Mouse (Mus musculus): ENCODE data around the gene Rbfox3.

The Rbfox3 gene

DNA sequence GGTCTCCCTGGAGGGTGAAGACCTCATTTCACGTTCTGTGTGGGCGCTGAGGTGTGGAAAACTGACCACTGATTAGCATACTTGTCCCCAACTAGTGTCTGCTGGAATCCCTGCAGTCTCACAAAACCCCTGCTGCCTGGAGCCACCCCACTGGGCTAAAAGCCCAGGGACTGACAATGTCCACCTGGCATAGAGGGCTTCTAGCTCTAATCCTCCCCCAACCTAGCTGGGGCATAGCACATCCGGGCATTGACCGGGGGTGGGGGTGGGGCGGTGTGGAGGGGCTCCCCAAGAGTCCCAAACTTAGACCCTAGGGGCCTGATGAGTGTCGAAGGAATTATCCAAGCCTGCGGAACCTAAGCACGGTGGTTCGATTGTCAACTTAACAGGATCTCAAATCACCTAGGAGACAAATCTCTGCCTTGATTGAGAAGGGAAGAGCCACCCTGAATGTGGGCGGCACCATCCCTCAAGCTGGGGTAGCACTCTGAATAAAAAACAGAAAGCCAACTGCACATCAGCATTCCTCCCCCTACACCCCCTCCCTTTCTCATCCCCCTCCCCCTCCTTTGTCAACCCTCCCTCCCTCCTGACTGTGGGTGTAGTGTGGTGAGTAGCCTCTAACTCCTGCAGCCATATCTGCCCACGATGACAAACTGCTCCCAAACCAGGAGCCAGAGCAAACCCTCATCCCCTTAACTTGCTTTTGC lies 29.5 kb downstream of the Rbfox3 start:
- DNase-seq (ENCODE audit: low read depth, low spot score) = no peak

DNA sequence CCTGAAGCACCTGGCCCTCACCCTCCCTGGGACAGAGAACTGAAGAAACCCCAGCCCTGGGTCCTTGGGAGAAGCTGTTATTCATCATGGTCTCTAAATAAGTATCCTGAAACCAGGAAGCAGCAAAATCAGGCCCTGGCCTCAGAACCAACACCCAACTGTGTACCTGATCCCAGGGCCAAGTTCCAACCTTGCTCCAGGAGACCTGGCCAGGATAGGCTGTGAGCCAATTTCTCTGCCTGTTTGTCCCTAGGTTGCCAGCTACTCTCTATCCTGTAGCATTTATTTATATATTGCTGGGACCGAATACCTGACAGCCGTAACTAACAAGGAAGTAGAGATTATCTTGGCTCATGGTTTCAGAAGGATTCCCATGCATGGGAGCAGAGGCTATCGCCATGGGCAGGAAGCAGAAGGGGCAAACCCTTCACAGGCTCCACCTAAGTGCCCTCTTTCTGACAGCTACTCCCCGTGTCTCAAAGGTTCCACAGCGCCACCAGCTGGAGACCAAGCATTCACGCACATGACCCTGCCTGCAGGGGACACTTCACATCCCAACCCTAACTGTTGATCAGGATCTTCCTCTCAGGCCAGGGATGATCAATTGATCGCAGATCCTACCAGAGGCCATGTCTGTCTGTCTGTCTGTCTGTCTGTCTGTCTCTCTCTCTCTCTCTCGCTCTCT lies 31.8 kb downstream of the Rbfox3 start:
- DNase-seq (ENCODE audit: low read depth, low spot score) = no peak

DNA sequence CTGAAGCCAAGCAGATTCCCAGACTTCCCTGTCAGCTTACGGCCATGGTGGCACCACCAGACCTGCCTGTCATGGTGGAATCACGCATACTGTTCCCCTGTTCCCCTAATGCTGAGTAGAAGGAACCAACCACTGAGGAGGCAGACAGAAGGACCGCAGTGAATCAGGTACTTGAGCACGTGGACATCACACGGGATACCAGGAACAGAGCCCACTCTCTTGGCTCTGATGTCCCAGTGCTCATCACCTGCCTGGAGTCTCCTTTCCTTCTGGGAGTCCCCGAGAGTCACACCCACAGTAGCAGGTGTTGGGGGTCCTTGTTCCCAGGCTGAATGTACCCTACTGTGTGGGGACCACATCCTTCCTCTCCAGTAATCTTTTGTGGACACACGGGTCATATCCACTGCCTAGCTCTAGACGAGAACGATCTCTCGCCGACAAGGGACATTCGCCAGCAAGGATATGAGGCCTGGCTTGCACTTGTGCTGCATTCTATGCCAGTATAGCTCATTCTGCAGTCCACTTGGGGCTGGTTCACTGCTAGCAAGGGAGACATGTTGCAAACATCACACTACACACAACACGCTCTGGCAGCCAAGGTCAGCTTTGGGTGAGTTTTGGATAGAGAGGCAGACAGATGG lies 32.7 kb downstream of the Rbfox3 start:
- DNase-seq (ENCODE audit: low read depth, low spot score) = no peak

DNA sequence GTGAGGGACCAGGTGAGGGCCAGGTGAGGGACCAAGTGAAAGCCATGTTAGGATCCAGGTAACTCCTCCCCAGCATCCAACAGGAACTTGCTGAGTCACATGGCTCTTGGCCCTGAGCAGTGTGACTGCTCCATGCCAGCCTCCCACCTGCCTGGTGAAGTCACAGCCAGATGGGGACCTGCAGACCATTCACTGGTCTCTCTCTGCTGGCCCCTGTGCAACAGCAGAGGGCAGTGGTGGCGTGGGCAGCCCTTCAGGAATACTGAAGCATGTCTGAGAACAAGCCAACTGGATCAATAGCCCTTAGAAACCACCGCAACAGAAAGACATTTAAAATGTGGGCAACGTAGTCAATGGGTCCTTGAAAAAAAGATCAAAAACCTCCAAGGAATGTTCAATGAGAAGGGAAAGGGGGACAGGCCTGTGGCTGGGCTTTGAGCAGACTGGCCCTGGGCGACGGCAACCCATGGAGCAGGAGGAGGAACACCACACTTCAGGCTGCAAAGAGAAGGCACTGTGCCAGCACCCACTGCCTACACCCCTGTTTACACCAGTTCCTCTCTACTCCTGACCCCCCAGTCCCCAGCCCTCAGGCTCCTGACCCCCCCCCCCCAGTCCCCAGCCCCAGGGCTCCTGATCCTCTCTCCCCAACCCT lies 36.0 kb downstream of the Rbfox3 start:
- no peak for DNase-seq (ENCODE audit: low read depth, low spot score)

DNA sequence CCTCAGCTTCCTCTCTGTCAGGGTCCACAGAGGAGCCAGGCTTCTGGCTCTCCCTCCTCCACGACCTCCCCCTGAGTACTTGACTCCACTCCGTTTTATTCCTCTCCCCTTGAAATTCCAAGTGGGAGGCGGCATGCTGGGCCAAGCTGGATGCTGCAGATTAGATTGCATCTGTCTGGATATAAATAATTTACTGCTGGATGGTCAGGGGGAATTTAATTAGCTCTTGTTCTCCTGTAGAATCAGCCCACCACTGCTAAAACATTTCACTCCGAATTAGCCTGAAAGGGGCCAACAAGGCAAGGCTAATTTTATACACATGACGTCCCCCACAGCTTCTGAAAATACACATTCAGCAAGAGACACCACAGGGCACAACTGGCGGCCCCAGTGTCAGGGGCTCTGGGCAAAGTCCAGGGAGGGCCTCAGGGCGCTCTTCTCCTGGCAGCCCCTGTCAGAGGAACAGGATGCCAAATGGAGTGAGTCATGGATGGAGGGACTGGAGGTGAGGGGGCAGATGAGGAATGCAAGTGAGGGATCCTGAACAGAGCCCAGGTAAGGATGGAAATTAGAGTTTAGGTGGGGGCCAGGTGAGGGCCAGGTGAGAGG lies 36.8 kb downstream of the Rbfox3 start:
- no peak for DNase-seq (ENCODE audit: low read depth, low spot score)

DNA sequence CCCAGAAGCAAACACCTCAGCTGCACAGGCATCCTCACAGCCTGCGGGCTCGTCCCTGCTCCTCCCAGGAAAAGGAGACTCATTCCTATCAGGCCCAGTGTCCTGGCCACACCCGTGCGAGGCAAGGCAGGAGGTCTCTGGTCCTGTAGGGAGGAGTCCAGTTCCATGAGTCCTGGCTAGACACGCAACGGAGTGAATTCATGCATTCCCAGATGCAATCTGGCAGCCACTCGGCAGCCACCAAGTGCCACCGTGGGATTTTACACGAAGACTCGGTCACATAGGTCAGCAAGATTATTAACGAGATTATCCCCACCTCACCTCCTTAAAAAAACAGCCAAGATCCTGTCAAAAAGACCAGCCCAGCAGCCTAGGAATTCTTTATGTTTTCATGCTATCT lies 37.4 kb downstream of the Rbfox3 start:
- no peak for DNase-seq (ENCODE audit: low read depth, low spot score)

DNA sequence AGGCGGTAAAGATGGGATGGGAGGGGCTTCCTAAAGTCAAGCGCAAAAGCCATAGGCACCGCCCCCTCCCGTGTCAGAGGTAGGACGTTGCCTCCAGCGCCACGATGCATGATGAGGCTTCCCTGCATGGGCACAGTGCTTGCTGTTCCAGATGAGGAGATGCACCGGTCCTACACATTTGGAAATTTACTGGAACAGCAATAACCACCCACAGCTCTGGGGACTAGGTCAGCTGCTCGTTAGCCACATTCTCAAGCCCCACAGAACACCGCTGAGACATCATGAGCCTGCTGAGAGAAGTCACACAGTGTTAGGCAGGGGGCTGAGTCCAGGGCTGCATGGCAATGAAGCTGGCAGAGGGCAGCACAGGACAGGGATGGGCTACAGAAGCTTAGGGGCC lies 39.9 kb downstream of the Rbfox3 start:
- DNase-seq (ENCODE audit: low read depth, low spot score) = no peak

DNA sequence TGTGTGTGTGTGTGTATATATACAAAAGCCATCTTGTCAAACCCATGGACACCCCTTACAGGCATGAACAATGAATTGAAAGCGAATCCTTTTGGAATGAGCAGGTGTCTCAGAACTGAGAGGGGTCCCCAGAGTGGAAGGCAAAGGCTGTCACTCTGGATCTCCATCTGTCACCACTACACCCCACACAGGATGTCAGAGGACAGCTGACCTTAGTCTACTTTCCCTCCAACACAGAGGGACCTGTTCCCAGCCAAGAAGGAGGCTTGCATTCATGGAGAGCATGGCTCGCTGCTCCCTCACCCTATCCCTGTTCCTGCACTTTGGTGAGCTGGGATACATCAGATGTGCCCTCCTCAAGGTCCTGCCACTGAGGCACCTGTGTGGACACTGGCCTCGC lies 48.0 kb downstream of the Rbfox3 start:
- no peak for DNase-seq (ENCODE audit: low read depth, low spot score)

DNA sequence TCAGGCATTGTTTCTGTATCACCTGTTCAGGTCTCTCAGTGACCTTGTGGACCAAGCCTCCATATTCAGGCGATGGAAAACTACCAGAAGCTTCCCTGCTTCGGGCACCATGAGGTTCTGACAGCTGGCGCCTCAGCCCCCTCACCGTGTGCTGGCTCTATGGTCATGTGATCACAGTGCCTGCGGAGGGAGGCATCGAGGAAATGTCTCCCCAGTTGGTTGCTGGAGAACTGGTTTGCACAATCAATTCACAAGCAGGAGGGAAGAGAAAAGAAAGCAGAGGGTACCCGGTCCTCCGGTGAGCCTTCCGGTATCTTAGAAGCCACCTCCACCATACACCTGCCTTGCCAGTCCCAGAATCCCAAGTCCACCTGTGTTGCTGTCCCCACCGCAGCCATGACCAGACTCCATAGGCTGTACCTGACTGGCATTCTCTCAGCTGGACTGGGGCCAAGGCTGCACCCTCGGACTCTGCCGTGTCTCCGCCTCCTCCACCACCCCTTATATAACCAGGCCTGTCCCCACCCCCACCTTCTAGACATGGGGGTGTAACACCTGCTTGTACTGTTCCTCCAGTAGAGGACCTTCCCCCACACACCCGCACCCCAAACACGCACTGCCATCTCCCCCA lies 49.5 kb downstream of the Rbfox3 start:
- DNase-seq (ENCODE audit: low read depth, low spot score) = no peak

DNA sequence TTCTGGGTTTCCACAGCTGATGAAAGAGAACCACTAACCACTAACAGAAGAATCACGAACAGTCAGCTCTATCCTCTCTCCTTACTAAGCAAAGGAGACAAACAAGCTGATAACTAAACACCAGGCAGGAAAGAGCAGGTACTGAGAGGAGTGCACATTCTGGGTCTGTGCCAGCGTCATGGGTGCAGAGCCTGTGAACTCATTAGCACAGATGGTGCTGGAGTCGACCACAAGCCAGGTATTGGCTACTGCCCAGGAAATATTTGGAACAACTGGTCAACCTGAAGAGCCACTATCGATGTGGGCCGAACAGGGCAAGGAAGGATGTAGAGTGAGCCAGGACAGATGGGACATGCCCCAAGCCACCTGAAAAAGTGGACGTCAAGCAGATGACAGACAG lies 50.2 kb downstream of the Rbfox3 start:
- DNase-seq (ENCODE audit: low read depth, low spot score) = no peak

DNA sequence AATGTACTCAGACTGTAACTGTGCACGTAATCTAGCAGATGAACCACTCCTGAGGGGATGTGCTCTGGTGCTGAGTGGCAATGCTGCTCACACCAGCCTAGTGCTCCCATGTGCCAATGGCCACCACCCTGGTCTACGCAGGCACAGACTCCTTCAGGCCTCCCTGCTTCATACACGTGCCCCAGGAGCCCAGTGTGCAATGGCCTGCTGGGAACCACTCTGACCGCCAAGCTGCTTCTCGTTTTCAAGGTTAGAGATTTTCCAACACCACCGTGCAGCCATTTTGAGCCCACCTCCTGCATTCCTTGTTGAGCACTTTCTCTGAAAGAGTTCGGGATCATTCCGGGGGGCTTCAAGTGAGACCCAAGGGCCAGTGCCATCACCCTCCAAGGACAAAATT lies 50.6 kb downstream of the Rbfox3 start:
- DNase-seq (ENCODE audit: low read depth, low spot score) = no peak

DNA sequence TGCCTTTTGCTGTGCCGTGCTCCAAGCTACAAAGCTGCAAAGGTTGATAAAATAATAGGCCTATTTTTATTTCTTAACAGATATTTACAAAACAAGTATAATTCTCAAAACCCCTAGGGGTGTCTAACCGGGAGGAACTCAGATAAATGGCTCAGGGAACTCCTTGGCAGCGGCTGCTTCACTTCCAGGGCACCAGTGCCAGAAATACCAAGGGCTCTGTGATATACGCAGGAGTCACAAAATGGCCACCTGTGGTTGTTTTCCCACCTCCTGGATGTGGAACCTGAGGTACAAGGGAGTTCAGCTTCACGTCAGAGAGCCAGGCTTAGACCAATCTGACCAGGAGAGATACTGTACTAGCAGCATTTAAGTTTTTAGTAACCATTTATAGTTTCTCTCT lies 51.6 kb downstream of the Rbfox3 start:
- no peak for DNase-seq (ENCODE audit: low read depth, low spot score)

DNA sequence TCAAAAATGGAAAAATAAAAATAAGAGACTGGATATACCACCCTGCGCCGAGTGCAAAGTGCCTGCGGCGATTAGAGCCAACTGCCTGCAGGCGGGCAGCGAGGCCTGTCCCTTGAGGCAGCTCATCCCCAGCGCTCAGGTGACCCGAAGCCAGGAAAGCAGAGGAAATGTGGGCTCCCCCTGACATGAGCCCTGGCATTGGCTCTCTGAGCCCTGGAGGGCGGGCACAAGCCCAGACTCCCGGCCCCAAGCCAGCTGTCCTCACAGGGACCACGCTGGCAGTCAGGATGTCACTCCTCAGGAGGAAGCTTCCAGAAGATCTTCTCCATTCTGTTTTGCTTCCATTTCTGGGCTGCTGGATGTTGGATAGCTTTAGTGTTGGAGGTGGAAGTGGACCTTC lies 53.1 kb downstream of the Rbfox3 start:
- DNase-seq (ENCODE audit: low read depth, low spot score) = no peak

DNA sequence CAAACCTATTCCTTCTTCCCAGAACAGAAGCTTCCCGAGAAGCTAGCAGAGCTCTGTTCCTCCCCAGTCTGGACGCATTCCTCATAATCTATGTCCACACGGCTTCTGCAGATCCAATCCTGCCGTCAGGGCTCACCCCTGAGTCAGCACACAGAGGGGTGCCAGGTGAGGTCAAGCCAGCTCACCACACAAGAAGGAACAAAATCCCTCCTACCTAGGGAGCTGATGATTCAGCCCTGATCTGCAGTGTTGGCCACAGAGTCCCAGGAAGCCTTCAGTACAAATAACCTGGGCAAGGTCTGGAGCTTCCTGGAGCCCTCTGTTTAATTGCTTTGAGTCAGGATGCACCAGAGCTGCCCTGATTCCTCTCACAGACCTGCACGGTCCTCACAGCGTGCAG lies 60.0 kb downstream of the Rbfox3 start:
- DNase-seq (ENCODE audit: low read depth, low spot score) = no peak

DNA sequence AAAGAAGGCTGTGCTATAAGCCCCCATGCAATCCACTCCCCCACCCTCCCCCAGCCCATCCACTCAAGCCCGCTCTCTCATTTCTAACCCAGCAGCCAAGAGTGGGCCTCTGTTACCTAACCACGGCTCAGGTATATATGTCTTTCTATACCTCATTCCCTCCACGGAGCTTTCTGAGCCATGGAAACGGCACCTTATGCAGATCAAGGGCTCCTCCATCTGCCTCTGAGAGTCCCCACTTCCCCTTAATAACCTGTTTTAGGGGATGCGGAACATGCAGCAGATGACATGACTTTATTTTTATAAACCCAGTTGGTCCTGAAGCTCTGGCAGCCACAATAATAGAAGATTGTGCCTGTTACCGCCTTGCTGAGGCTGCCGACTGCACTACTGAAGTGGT lies 63.4 kb downstream of the Rbfox3 start:
- no peak for DNase-seq (ENCODE audit: low read depth, low spot score)

DNA sequence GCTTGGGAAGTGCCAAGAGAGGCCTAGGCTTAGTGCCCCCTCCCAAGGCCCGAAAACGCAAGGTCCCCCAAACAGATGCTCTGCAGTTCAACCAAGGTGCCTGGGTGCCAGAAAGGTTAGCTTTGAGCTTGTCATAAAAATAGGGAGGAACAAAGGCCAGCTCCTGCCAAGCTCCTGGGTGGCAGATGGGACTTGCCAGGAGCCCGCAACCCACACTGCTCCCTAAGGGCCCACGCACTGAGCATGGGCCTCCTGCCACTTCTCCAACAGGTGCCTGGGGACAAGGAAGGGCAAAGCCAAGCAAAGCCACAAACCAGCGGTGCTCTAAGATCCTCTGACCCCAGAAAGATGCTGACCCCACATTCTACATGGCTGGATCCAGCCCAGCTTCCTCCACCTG lies 70.4 kb downstream of the Rbfox3 start:
- no peak for DNase-seq (ENCODE audit: low read depth, low spot score)

DNA sequence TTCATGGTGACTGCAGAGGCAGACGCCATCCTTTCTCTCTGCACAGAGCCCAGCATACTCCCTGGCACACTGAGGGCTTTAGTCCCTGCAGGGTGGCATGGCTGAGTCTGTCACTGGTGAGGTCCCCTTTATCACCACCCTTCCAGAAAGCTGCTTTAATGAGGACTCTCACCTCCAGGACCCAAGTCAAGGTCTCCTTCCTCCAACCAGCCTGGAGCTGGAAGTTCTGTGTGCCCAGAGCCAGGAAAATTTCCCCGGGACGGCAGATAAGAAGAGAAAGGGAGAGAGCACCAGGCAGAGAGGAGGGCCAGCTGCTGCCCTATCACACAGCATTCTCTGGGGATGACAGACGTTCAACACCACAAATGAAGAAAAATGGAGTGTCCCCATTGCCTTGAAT lies 73.2 kb downstream of the Rbfox3 start:
- DNase-seq (ENCODE audit: low read depth, low spot score) = no peak

DNA sequence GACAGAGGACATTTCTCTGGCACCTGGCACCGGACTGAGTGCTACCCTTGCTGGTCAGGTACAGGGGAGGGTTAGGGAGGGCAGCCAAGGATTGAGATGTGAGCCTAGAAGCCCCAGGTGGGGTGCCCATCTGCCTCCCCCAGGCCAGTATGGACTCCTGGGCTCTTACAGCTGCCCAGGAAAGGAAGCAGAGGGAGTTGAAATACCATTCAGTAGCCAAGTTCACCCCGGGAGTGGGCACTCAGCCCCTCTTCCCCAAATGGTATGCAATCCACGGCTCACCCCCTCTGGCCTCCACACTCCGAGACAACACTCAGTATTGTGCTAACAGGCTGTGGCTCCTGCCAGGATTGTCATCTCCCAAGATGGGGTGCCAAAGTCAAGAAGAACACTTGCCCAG lies 74.5 kb downstream of the Rbfox3 start:
- no peak for DNase-seq (ENCODE audit: low read depth, low spot score)

DNA sequence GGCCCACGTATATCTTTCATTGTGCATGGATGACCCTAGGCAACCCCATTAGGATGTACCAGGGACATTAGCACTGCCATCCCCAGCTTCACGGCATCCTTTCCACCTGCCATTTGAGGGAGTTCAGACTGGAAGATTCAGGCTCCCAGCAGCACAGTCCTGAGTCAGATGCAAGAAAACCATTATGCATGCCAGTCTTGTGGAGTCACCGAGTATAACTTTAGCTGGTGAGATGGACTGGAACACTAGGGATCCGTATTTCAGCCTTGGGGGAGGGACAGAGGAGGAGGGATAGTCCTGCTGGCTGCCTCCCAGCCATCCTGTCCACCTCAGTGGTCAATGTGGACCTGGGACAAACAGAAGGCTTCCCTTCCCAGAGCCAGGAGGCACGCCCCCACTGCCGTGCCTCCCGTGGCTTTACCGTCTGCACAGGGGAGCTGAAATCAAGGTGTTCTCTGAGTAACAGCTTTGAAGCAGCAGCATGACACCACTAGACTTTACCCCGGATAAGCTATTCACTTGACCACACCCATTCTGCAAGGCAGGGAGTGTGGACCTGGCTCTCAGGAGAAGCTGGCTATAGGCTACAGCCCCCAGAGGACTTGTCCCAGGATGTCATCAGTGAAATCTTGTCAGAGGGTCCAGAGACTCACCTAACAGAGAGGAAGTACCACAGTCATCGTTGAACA lies 78.5 kb downstream of the Rbfox3 start:
- no peak for DNase-seq (ENCODE audit: low read depth, low spot score)

DNA sequence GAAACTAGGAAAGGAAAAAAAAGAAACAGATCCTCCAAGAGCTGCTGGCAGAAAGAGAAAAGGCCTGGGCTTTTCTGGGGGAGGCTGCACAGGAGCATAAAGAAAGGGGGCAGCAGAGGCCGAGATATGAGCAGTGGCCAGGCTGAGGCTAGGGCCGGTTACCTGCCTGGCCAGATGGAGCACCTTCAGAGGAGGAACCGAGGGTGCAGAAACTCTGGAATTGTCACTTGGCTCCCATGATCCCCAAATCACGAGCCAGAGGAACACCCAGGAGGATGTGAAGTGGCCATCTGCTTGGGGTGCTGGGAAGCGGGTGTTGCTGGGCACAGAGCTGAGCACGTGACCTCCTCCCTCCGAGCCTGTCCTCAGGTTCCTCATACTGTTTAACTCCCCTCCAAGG lies 79.7 kb downstream of the Rbfox3 start:
- no peak for DNase-seq (ENCODE audit: low read depth, low spot score)
